Mouse (Mus musculus): ENCODE measurements around the gene Cdc42. TPM values are rescaled to one million over a fixed set of nuclear protein-coding genes. Genes with fewer than 3 reads are reported as not detected.
A peak's percentile ranks its signal among the peaks of the same experiment; 100 is the strongest.

Cdc42 gene
- polyA plus RNA-seq, 1 experiment from 2014 or later = 710 TPM

DNA sequence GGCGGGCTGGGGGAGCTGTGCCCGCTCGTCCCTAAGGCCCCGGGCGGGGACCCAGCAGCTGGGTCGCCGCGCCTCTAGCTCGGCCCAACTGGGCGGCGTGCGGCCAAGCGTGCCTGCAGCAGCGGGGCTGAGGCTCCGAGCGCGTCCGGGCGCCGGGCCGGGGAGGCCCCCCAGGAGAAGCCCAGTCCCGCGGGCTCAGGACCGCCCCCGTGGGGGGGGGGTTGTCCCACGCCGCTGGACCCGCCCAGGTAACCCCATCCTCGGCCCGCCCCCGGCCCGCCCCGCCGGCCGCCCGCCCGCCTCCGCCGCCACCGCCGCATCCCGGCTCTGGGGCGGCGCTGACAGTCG lies 80.4 kb downstream of the Cdc42 start, which contains the start of gene Wnt4:
Wnt4 (plus strand) TSS at position 324 of the 348 bp plus-strand sequence.
- peaks cover 24% of the 10 kb centered on the region for H3K4me1 ChIP-seq (ENCODE audit: control insufficient read depth, insufficient read depth, low read length)
- DNase-seq (ENCODE audit: low spot score, missing footprints) = peak; percentile 92
- H3K27ac ChIP-seq (ENCODE audit: low read depth, low read length) = no peak within 1 kb of the TSS
- no peaks in the 10 kb centered on the region for H3K9me3 ChIP-seq (ENCODE audit: control insufficient read depth, low read length)
- peak within 1 kb of the TSS; percentile 58 for H3K9ac ChIP-seq (ENCODE audit: low read length)
- H3K36me3 ChIP-seq (ENCODE audit: control insufficient read depth, insufficient read depth, low read length) = no peaks in the 10 kb centered on the region
- H3K4me2 ChIP-seq = peak within 1 kb of the TSS; percentile 93
- peak; percentile 75 for ATAC-seq (ENCODE audit: low FRiP score)
- H3K27me3 ChIP-seq (ENCODE audit: control insufficient read depth, insufficient read depth, low read length) = peaks cover 54% of the 10 kb centered on the region
- H3K4me3 ChIP-seq (ENCODE audit: low read depth, low read length) = peak within 1 kb of the TSS; percentile 51
- 0% methylated on average over 23 of the region's 45 CpGs for WGBS

DNA sequence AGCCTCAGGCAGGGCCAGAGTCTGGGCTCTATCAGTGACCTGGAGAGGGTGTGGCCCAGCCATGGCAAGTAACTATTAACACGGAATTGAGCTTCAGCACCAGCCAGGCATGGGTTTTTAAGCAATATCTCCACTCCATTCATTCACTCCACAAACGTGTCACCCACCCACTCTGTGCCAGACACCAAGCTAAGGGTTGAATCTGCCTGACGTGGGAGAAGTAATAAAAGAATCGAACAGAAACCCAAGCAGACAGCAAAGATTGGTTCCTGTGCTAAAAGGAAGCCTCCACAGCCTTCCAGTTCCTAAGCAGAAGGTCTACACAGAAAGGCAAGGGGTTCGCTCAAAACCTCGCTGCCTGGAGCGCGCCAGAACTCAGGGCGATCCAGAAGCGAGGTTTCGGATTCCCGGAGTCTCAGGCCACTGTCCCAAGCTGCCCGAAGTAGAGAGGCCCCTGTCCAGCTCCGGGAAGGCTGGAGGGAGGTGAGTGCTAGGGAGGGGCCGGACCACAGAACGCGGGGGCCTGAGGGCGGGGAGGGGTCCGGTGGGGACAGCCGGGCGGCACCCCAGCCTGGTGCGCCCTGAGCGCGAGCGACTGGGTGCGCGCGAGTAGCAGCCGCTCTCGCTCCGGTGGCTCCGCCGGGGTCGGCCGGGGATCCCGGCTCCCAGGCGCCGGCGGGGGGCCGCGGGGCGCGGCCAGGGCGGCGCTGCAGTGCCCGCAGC lies 80.9 kb downstream of the Cdc42 start:
- WGBS = 1% methylated on average over 46 of the region's 46 CpGs

DNA sequence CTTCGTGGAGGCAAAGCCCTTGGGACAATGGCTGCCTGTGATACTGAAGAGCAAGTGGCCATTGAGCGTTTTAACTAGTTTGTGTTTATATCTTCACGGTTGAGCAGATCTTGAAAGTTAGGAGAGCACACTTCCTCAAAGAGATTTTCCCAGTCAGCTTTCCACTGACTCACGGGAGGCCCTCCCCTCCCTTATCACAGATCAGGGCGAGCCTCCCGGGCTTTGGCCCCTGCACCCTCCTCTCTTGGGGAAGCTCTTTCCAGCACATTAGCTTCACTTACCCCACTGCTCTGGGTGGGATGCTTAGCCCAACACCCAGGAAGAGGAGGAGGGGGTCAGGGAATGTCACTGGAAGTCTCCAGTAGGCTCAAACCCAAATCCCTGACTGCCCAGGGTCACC lies 83.2 kb downstream of the Cdc42 start:
- WGBS = 4% methylated on average over 6 of the region's 6 CpGs
- Histone ChIP-seq H3K27me3 (ENCODE audit: control insufficient read depth, insufficient read depth, low read length) (peaks cover 39% of the 10 kb centered on the region), H3K27ac (ENCODE audit: low read depth, low read length) (no peak overlapping the region), H3K4me2 (no peak overlapping the region), H3K4me3 (ENCODE audit: low read depth, low read length) (no peak overlapping the region), H3K4me1 (ENCODE audit: control insufficient read depth, insufficient read depth, low read length) (peaks cover 24% of the 10 kb centered on the region), H3K36me3 (ENCODE audit: control insufficient read depth, insufficient read depth, low read length) (no peaks in the 10 kb centered on the region), H3K9me3 (ENCODE audit: control insufficient read depth, low read length) (no peaks in the 10 kb centered on the region), H3K9ac (ENCODE audit: low read length) (no peak overlapping the region)
- ATAC-seq (ENCODE audit: low FRiP score) = no peak
- DNase-seq (ENCODE audit: low spot score, missing footprints) = no peak

More for the DNA sequence above, 80.9 kb downstream of the Cdc42 start:
- Histone ChIP-seq H3K4me3 (ENCODE audit: low read depth, low read length) (peak overlapping the region; percentile 51), H3K27ac (ENCODE audit: low read depth, low read length) (no peak overlapping the region), H3K9ac (ENCODE audit: low read length) (peak overlapping the region; percentile 58; the same call in 1 of the 2 replicates), H3K9me3 (ENCODE audit: control insufficient read depth, low read length) (no peaks in the 10 kb centered on the region), H3K27me3 (ENCODE audit: control insufficient read depth, insufficient read depth, low read length) (peaks cover 51% of the 10 kb centered on the region), H3K4me1 (ENCODE audit: control insufficient read depth, insufficient read depth, low read length) (peaks cover 24% of the 10 kb centered on the region), H3K36me3 (ENCODE audit: control insufficient read depth, insufficient read depth, low read length) (no peaks in the 10 kb centered on the region), H3K4me2 (peak overlapping the region; percentile 93)
- DNase-seq (ENCODE audit: low spot score, missing footprints) (peak; percentile 91), ATAC-seq (ENCODE audit: low FRiP score) (no peak; the same call in 1 of the 2 replicates)

DNA sequence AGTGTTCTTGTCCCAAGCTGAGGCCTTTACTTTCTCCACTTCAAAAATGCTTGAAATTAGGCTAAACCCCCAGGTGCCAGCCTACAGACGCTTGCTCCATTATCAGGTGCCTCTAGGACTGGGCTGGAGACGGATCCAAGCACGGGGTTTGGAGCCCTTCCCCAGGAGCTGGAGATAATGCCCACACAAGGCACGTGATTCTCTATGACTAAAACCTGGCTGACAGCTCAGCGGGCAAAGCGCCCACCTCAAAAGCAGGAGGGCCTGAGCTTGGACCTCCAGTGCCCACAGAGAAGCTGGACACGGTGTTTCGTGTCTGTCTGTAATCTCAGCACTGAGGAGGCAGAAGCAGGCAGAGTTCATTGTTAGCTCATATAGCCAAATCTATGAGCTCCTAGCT lies 85.7 kb downstream of the Cdc42 start:
- peaks cover 16% of the 10 kb centered on the region for H3K27me3 ChIP-seq (ENCODE audit: control insufficient read depth, insufficient read depth, low read length)
- H3K4me3 ChIP-seq (ENCODE audit: low read depth, low read length) = no peak overlapping the region
- H3K9ac ChIP-seq (ENCODE audit: low read length) = no peak overlapping the region
- no peaks in the 10 kb centered on the region for H3K36me3 ChIP-seq (ENCODE audit: control insufficient read depth, insufficient read depth, low read length)
- no peak for DNase-seq (ENCODE audit: low spot score, missing footprints)
- WGBS = 85% methylated on average over 8 of the region's 8 CpGs
- ATAC-seq (ENCODE audit: low FRiP score) = no peak
- H3K4me1 ChIP-seq (ENCODE audit: control insufficient read depth, insufficient read depth, low read length) = peaks cover 6% of the 10 kb centered on the region; the same call in 1 of the 2 replicates
- no peaks in the 10 kb centered on the region for H3K9me3 ChIP-seq (ENCODE audit: control insufficient read depth, low read length)
- H3K27ac ChIP-seq (ENCODE audit: low read depth, low read length) = no peak overlapping the region
- no peak overlapping the region for H3K4me2 ChIP-seq

Other genes with a start within 250 kb of the Cdc42 start
- gene Wnt4, start 80.2 kb downstream of the Cdc42 start, polyA plus RNA-seq (2014; fragmentation: Nextera tagmentation; extraction: Ambion mirVana) = 1.0 and 1.4 TPM in 2 replicates
- not detected in 2 replicates for gene Cela3a, start 52.1 kb upstream of the Cdc42 start, polyA plus RNA-seq (2014; fragmentation: Nextera tagmentation; extraction: Ambion mirVana)
- not detected in 2 replicates for gene Cela3b, start 72.8 kb upstream of the Cdc42 start, polyA plus RNA-seq (2014; fragmentation: Nextera tagmentation; extraction: Ambion mirVana)
- not detected in 2 replicates for gene 1700013G24Rik, start 95.6 kb upstream of the Cdc42 start, polyA plus RNA-seq (2014; fragmentation: Nextera tagmentation; extraction: Ambion mirVana)
- gene Hspg2, start 111.0 kb upstream of the Cdc42 start, polyA plus RNA-seq (2014; fragmentation: Nextera tagmentation; extraction: Ambion mirVana) = 9.6 and 11.2 TPM in 2 replicates
- not detected in 2 replicates for gene Ldlrad2, start 216.8 kb upstream of the Cdc42 start, polyA plus RNA-seq (2014; fragmentation: Nextera tagmentation; extraction: Ambion mirVana)
- 72.5 and 77.2 TPM in 2 replicates for gene Usp48, start 236.0 kb upstream of the Cdc42 start, polyA plus RNA-seq (2014; fragmentation: Nextera tagmentation; extraction: Ambion mirVana)